Mouse (Mus musculus) heart, embryonic 14.5 days (tissue): ENCODE measurements at regions not wholly inside any gene's neighbourhood (a gene's known extent, or its start where the extent isn't known, plus 50 kb on each side); places are given as distances from the start of the nearest gene placed in this dataset.

Source experiments
- ATAC-seq: fragments of 200-750 bp; cut with Nextera tagmentation; 2 replicates; pipeline ENCODE4 v1.8.0; 2017; ENCODE audit warnings: low read depth, moderate TSS enrichment; ENCODE audit not compliant: insufficient number of reproducible peaks, insufficient read depth, low FRiP score
- H3K27ac ChIP-seq, 2 experiments: fragments of 200-500 bp in 1 of 2; fragments of 300-500 bp in 1 of 2; sonication (generic) in 1 of 2; replicated peaks in 1 of 2; 2 replicates each; pipeline ENCODE4 v1.5.1; 2012 to 2014; ENCODE audit warnings: low read depth in 2 of 2, low read length in 2 of 2, control low read depth in 1 of 2, mild to moderate bottlenecking in 1 of 2, mixed read lengths in 1 of 2; ENCODE audit not compliant: control insufficient read depth in 1 of 2, insufficient read depth in 1 of 2
- H3K27me3 ChIP-seq: fragments of 300-500 bp; sonication (generic); 2 replicates; pipeline ENCODE4 v1.6.1; 2014; ENCODE audit warnings: mild to moderate bottlenecking, low read length, control low read depth; ENCODE audit not compliant: control insufficient read depth, insufficient read depth
- H3K36me3 ChIP-seq: fragments of 300-500 bp; sonication (generic); 2 replicates; pipeline ENCODE4 v1.6.1; 2014; ENCODE audit warnings: mild to moderate bottlenecking, control low read depth, low read length, mixed read lengths; ENCODE audit not compliant: control insufficient read depth, insufficient read depth
- H3K4me1 ChIP-seq, 2 experiments: fragments of 200-500 bp in 1 of 2; fragments of 300-500 bp in 1 of 2; sonication (generic) in 1 of 2; 2 replicates each; pipeline ENCODE4 v1.6.1; 2012 to 2014; ENCODE audit warnings: low read length in 2 of 2, control low read depth in 1 of 2, mixed read lengths in 1 of 2; ENCODE audit not compliant: control insufficient read depth in 2 of 2, insufficient read depth in 2 of 2
- H3K4me2 ChIP-seq: fragments of 300-500 bp; sonication (generic); 2 replicates; pipeline ENCODE4 v1.6.1; 2014; ENCODE audit warnings: mild to moderate bottlenecking, low read length
- H3K4me3 ChIP-seq, 2 experiments: fragments of 200-500 bp in 1 of 2; fragments of 300-500 bp in 1 of 2; sonication (generic) in 1 of 2; 2 replicates each; pipeline ENCODE4 v1.5.1; 2012 to 2014; ENCODE audit warnings: low read length in 2 of 2, mild to moderate bottlenecking in 2 of 2, control low read depth in 1 of 2, low read depth in 1 of 2, moderate library complexity in 1 of 2; ENCODE audit not compliant: control insufficient read depth in 1 of 2, insufficient read depth in 1 of 2
- H3K9ac ChIP-seq: fragments of 300-500 bp; sonication (generic); 2 replicates; pipeline ENCODE4 v1.6.1; 2014; ENCODE audit warnings: mild to moderate bottlenecking, low read length
- H3K9me3 ChIP-seq: fragments of 300-500 bp; sonication (generic); 2 replicates; pipeline ENCODE4 v1.6.1; 2016; ENCODE audit warnings: low read length, control low read depth; ENCODE audit not compliant: control insufficient read depth
- WGBS: fragments of 180-500 bp; shearing (Covaris S2); extraction: QIAGEN DNeasy Blood & Tissue Kit; methylation state at CpG from one replicate; pipeline ENCODE4 v1.1.7; 2014; 5-methylcytosine and 5-hydroxymethylcytosine counted together

DNA sequence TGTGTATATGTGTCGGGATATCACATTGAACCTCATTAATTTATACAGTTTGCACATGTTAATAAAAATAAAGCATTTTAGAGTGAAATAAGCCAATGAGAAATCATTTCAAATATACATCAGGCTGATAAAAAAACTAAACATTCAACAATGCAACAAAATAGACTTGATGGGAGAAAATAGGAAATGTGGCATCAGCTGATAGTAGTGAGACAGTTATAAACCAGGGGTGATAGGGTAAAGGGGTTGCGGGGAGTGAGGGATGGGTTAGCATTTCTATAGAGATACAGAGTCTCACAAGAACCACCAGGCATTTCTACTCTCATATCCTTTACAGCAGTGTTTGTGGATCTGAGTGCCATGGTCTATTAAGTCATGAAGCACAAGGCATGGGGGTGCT is 108.6 kb upstream of the Mvb12b start:
- H3K27me3 ChIP-seq, result no peaks in the 10 kb centered on the region
- no peaks in the 10 kb centered on the region for H3K4me1 ChIP-seq
- peaks cover 11% of the 10 kb centered on the region for H3K9me3 ChIP-seq
- H3K36me3 ChIP-seq, result no peaks in the 10 kb centered on the region
- H3K9ac ChIP-seq, result no peak overlapping the region
- no peak overlapping the region for H3K4me2 ChIP-seq
- H3K27ac ChIP-seq, result no peak overlapping the region
- no peak overlapping the region for H3K4me3 ChIP-seq
- 94% methylated on average over 2 of the region's 2 CpGs for WGBS
- no peak for ATAC-seq

DNA sequence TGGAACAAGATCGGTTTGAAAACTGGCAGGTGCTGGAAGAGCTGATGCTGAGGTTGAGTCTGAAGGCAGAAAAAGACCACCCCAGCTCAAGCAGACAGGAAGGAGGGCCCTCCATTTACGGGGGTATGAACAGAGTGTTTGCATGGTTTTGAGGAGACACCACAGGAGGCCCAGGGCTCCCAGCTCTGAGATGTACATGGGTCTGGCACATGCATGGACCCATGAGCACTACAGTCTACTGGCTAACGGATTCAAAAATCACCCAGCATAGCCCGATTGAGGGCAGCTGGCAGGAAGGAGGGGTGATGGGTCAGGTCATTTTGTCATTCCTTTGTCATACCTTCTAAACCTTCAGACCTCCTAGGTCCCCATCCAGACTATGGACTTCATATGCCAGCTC is 103.6 kb upstream of the Mvb12b start:
- no peak overlapping the region for H3K9ac ChIP-seq
- peaks cover 11% of the 10 kb centered on the region for H3K9me3 ChIP-seq
- H3K4me2 ChIP-seq, result no peak overlapping the region
- H3K27ac ChIP-seq, result no peak overlapping the region
- H3K4me3 ChIP-seq, result no peak overlapping the region
- H3K4me1 ChIP-seq, result no peaks in the 10 kb centered on the region
- WGBS, result 80% methylated on average over 4 of the region's 4 CpGs
- no peak for ATAC-seq
- H3K36me3 ChIP-seq, result no peaks in the 10 kb centered on the region
- H3K27me3 ChIP-seq, result no peaks in the 10 kb centered on the region; the same call in 1 of the 2 replicates

DNA sequence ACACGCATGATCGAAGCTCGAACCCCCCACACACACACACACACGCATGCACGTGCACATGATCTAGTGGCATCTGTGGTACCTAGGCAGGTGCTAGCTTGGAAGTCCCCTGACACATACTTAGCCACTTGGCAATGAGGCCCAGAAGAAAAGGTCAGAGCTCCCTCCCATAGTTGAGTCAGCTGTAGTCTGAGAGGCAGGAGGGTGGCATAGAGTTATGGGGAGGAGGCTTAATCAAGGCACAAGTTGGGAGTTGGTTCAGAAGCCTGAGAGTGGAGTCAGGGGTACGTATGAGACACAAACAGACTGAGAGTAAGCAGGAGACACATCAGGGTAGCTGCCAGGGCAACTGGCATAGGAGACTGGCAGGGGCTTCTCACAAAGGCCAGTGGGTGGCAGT is 103.0 kb upstream of the Mvb12b start:
- Histone ChIP-seq H3K4me3 (no peak overlapping the region), H3K4me2 (no peak overlapping the region), H3K4me1 (no peaks in the 10 kb centered on the region), H3K36me3 (no peaks in the 10 kb centered on the region), H3K9ac (no peak overlapping the region), H3K9me3 (peaks cover 11% of the 10 kb centered on the region), H3K27me3 (no peaks in the 10 kb centered on the region; the same call in 1 of the 2 replicates), H3K27ac (no peak overlapping the region)
- WGBS, result 83% methylated on average over 6 of the region's 6 CpGs
- no peak for ATAC-seq

DNA sequence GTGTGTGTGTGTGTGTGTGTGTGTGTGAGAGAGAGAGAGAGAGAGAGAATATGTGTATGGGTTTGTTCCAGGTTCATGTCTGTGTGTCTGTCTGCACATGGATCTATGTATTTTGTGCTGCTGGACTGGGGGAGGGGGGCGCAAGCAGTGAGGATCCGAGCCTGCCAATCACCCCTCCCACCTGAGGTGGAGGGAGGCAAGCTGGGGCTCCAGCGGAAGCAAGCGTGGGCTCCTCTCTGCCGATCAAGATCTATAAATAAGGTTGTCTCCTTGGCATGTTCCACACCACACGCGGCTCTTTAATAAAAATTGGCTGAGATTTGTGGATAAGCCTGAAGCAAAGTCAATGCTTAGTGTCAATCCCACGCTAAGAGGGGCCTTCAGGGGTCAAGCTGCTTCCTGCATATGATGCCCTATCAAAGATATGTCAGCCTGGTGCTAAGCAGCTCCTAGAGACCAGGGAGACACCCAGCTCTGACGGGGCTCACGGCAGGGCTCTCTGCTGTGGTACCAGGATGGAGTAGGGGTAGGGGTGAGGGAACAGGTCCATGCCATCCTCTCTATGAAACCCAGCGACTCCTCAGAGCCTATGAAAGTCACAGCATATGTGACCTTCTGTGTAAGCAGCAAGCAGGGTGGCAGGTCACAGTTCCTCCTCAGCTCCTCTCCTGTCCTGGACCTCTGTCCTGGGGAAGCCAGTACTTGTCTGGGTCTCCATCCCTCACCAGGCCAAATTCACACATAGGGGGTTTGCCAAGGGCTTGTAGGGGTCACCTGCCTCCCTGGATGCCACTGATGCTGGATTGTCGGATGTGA is 102.0 kb upstream of the Mvb12b start:
- no peak overlapping the region for H3K27ac ChIP-seq
- H3K27me3 ChIP-seq, result no peaks in the 10 kb centered on the region; the same call in 1 of the 2 replicates
- ATAC-seq, result no peak
- no peaks in the 10 kb centered on the region for H3K36me3 ChIP-seq
- H3K9me3 ChIP-seq, result peaks cover 9% of the 10 kb centered on the region
- H3K4me1 ChIP-seq, result no peaks in the 10 kb centered on the region
- H3K4me2 ChIP-seq, result no peak overlapping the region
- H3K9ac ChIP-seq, result no peak overlapping the region
- 58% methylated on average over 12 of the region's 12 CpGs for WGBS
- H3K4me3 ChIP-seq, result no peak overlapping the region

DNA sequence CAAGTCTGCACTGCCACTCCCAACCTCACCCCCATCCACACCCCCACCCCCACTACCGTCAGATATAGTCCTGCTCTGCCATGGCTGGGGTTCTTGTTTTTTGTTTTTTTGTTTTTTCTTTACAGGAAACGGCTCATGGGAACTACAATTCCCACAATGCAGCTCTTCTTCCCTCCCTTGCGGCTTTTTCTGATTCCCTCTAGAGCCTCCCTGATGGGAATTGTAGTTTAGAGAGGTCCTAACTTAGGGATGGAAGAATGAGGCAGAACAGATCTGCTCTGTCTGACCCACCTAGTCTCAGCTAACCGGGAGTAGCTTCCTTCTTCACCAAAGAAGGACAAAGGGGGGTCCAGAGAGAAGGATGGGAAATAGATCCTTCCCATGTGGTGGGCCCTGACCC is 98.7 kb upstream of the Mvb12b start:
- ATAC-seq, result no peak
- Histone ChIP-seq H3K27me3 (no peaks in the 10 kb centered on the region; the same call in 1 of the 2 replicates), H3K4me3 (no peak overlapping the region), H3K9me3 (no peaks in the 10 kb centered on the region), H3K36me3 (no peaks in the 10 kb centered on the region), H3K9ac (no peak overlapping the region), H3K4me2 (no peak overlapping the region), H3K27ac (no peak overlapping the region), H3K4me1 (no peaks in the 10 kb centered on the region)
- WGBS, result 27% methylated on average over 4 of the region's 4 CpGs

DNA sequence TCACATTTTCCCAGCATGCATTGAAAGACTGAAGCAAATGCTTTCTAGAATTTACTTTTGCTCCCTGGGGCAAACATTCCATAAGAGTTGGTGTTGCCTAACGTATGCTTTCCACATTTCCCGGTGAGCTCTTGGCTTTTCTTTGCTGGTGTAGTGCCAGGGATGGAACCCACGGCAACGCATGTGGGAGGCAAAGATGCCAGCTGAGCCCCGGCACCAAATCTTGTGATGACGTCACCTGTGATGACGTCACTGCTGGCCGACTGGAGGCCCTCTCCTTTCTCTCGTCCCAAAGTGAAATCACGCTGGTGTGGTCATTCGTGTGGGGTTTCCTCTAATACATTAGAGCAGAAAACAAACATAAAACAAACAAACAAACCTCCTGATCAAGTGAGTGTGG is 97.6 kb upstream of the Mvb12b start:
- H3K4me2 ChIP-seq, result no peak overlapping the region
- WGBS, result 67% methylated on average over 11 of the region's 11 CpGs
- H3K27ac ChIP-seq, result no peak overlapping the region
- H3K9ac ChIP-seq, result no peak overlapping the region
- H3K27me3 ChIP-seq, result no peaks in the 10 kb centered on the region
- no peaks in the 10 kb centered on the region for H3K36me3 ChIP-seq
- H3K4me1 ChIP-seq, result no peaks in the 10 kb centered on the region
- H3K4me3 ChIP-seq, result no peak overlapping the region
- no peak for ATAC-seq
- H3K9me3 ChIP-seq, result no peaks in the 10 kb centered on the region

DNA sequence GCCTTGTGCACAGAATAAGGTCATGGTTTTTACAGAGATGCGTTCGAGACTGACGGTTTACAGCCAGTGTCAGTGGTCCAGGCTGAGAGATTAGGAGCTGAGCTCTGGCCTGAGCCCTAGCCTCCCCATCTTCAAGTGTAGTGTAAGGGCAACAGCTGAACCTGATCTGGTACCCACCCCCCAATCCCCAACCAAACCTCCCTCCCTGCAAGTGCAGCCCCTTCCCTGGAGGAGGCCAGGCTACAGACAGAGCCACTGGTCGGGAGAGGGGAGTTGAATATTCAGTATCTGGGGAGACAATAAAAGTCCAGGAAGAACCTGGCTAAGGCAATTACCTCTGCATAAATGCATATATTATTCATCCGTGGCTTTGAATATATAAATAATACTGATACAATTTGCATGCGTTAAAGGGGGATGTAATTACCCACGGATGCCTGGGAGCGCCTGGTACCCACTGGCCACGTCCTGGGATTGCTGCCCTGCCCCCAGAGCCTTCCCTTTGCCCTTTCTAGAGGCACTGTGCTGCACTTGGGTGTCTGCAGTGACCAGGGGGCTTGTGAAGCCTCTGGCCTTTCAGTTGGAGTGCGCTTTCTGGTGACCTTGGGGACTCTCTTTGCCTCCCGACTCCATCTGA is 95.5 kb upstream of the Mvb12b start:
- H3K36me3 ChIP-seq, result no peaks in the 10 kb centered on the region
- no peaks in the 10 kb centered on the region for H3K27me3 ChIP-seq
- no peak overlapping the region for H3K9ac ChIP-seq
- WGBS, result 47% methylated on average over 11 of the region's 11 CpGs
- H3K4me2 ChIP-seq, result no peak overlapping the region
- no peaks in the 10 kb centered on the region for H3K4me1 ChIP-seq
- H3K9me3 ChIP-seq, result no peaks in the 10 kb centered on the region
- no peak overlapping the region for H3K27ac ChIP-seq
- no peak for ATAC-seq
- H3K4me3 ChIP-seq, result no peak overlapping the region
